Mouse (Mus musculus): ENCODE data around the gene Lrrc25.
A peak's percentile ranks its signal among the peaks of the same experiment; 100 is the strongest.

The Lrrc25 gene

GRCm38 (mm10) chr8:70599507-70600290 lies 16.3 kb upstream of the Lrrc25 start:
- no peak for DNase-seq

DNA sequence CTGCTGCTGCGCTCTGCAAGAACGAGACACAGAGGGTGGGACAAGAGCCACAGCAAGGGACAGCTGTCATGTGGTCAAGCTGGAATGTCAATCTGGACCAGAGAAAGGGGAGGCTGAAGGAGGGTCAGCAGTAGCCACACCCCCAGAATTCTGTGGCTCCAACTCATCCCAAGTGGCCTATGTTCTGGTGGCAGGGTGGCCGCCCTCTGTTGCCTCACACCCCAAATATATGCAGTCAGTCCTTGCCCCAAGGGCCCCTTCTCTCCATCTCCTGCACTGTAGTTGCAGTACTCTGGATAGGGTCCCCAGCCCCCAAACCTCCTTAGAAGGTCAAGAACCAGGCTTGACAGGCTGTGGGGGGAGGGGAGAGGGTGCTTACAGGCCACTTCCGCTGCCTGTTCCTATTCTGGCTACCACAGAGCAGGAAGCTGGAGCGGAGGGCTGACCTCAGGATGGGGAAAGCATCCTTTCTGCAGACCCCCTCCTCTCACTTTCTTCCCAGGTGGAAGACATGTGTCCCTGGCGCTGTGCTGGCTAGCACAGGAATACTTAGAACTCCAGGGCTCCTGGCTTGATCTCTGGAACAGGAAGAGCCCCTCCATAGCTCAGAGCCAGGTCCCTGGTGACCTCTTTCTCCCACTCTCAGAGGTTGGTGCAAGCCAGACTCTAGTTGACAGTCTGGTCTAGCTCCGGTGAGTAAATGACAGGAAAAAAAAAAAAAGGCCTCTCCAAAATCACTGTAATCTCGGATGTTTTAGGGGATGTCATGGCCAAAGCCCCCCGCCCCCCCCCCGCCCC lies 15.3 kb upstream of the Lrrc25 start:
- peak; percentile 53 to 76 for DNase-seq

GRCm38 (mm10) chr8:70601271-70601649 lies 14.7 kb upstream of the Lrrc25 start:
- peak; percentile 91 to 93 for DNase-seq

DNA sequence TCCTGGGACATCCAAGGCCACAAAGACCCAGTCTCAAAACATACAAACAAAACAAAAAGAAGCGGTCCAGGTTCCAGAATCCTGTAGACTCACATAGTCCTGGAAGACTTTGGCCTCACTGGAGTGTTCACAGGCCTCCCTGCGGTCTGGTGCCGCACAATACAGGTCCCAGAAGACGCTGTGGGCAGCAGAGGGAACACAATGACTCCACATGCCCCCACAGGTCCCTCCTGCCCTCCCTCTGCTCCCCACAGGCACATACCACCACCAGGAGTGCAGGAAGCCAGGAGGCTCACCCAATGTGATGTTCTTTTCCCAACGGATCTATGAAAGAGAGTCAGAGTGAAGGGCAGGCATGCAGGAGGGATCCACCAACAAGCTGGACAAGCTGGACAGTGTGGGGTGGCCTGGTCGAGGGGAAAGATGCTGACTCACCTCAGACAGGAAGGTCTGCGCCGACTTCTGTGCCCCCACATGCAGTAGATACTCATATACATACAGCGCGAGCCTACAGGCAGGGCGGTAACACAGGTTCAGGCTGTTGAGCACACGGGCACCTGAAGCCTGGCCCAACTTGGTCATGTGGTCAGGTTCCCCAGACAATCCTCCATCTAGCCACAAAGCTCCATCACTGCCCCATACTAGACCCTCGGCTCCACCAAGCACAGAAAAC lies 13.7 kb upstream of the Lrrc25 start:
- DNase-seq = no peak

- no peak for DNase-seq
These were observed 11.4 kb upstream of the Lrrc25 start for GRCm38 (mm10) chr8:70604558-70604957.

GRCm38 (mm10) chr8:70605871-70606779 lies 9.8 kb upstream of the Lrrc25 start:
- DNase-seq = no peak

GRCm38 (mm10) chr8:70606780-70607602 lies 9.0 kb upstream of the Lrrc25 start:
- DNase-seq = peak in 1 of 2 experiments; percentile 51

GRCm38 (mm10) chr8:70607603-70607897 lies 8.4 kb upstream of the Lrrc25 start:
- DNase-seq = no peak

DNA sequence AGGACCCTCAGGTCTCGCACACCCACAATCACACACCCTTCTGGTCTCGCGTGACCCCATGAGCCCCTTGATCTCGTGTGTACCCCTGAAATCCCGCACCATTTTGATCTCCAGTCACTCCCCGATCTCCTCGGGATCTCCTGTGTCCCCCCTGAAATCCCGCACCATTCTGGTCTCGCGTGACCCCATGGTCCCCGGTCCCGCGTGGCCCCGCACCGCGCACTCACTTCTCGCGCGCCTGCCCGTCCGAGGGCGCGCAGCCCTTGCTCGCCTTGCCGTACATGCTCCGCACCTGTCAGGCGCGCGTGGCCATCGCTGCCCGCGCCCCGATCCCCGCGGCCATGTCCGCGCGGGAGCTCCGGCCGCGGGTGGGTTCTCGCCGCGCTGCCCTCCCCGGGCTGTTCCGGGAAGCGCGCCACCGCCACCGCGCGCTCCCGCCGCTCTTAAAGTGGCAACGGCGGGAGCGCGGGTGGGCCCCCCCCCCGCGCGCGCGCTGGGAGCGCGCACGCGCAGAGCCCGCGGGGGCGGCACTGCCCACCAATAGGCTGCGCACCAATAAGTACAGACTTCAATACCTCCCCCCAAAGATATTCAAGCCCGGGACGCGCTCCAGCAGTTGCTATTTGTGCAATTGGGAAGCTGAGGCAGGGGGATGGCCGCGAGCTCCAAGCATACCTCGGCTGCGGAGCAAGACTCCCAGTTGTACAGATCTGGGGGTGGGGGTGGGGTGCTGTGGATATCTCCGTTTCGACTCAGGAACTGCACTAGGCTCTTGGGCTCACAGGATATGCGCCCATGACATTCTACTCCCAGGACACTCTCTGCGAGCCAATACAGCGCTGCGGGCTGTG lies 7.8 kb upstream of the Lrrc25 start:
- DNase-seq = peak in 1 of 2 experiments; percentile 68

DNA sequence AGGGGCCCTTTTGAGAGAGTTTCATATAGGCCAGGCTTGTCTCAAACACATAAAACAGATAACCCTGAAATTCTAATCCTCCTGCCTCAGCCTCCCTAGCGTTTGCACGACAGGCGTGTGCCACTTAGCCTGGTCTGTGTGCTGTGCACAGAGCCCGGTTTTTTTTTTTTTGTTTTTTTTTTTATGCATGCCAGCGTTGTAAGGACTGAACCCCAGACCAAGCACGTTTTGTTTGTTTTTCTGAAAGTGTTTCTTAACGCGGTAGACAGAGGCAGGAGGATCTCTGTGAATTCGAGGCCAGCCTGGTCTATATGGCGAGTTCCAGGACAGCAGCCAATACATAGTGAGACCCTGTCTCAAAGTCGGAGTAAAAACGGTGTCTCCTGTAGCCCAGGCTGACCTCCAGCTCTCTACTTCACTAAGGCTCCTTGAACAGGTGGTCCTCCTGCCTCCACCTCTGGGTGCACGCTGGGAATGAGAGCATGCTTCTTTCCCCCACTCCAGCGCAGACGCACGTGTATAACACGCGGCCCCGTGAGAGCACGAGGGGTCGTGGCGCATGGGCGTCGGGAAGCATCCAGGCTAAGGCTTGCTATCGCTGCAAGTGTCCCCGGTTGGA lies 7.1 kb upstream of the Lrrc25 start, which contains the start of gene Ssbp4:
Gene Ssbp4 (minus strand): TSS at position 124 of the 619 bp plus-strand sequence.
- DNase-seq = no peak

DNA sequence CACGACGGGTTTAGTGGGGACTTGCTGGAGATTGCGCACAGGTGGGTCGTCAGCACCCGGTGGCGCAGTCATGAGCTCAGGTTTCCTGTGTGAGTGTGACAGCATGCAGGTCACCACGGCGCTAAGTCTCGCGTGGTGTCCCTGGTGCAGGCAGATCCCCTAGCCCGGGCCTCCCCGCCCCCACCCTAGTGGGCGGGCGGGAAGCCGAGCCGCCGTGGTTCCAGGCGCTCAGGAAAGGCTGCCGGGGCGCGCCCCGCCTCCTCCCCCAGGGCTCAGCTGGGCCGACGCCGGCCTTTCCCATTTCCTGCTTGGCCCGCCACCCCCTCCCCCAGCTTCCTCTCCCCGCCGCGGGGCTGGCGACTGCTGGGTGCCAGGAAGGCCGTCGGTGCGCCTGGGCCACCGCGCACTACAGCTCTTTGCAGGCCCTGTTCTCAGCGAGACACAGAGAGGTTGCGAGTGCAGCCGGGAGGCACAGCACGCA lies 6.5 kb upstream of the Lrrc25 start:
- DNase-seq = peak; percentile 92 to 94

GRCm38 (mm10) chr8:70609849-70610795 lies 5.8 kb upstream of the Lrrc25 start:
- DNase-seq = peak; percentile 91 to 95

DNA sequence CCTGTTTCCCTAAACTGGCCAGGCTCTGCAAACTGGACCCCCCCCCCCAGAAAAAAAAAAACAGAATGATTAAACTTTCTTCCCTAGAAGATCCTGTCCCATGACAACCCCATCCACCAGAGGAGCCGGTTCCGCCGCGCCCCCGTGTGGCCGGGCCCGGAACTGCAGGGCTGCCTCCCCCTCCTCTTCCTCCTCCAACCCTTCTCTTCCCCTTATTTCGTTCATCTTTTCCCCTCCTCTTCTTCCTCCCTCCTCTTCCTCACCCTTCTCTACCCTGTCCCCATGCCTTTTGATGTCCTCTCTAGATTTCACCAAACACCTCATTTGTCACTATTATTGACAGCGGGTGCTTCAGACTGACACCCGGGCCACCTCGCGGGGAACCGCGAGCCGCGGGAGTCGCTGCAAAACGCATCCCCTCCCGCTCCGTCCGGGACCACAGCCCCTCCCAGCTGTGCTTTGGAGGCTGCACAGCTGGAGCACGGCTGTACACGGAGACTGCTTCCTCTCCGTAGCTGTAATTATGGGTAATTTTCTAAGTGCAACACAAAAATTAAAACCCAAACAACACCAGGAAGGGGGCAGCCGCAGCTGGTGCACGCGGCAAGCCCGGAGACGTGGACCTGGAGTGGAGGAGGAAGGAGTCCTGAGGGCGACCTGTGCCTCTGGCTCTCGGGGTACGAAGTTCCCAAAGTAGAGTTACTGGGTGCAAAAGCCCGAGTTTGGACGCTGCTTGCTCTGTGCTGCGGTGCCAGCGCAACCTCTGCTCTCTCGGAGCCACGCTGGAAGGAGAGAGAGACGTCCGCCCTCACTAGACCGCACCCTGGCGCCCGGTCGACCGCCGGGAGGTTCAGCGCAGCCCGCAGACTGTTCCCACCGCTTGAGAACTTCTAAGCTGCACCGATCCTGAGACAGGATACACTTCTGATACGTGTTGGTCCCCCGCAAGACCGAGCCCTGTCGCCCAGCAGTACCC lies 4.9 kb upstream of the Lrrc25 start:
- peak; percentile 77 to 91 for DNase-seq

DNA sequence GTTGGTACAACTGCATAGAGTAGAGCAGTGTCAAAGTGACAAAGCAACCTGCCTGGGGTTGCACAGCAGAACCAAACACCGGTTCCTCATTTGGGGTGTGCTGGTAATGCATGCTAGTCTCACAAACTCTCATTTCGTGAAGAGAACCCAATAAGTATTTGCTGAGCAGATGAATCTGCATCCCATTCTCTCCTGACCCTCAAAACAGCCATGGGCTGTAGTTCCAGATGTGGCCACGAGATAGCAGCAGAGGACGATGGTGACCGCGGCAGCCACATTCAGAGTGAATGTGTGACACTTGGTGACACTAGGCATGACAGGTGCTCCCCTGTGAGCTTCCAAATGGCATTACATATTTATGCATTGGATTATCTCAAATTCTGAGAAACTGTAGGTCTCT lies 4.1 kb upstream of the Lrrc25 start:
- DNase-seq = peak; percentile 86 to 93

DNA sequence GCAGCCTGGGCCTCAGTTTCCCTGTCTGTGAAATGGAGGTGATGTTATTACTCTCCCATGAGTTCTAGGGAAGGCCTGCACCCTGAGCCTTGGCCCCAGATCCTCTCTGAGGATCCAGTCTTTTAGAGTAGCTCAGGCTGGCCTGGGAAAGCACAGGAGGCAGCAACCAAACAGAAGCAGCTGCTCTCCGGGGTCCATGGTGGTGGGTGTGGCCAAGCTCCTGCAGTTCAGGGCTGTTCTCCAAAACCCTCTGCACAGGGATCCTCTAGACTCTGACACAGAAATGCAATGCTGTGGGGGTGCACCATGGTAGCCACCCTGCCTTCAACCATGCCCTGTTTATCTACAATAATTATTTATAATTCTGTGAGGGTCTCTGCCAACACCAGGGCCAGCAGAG lies 2.2 kb upstream of the Lrrc25 start:
- DNase-seq = no peak

DNA sequence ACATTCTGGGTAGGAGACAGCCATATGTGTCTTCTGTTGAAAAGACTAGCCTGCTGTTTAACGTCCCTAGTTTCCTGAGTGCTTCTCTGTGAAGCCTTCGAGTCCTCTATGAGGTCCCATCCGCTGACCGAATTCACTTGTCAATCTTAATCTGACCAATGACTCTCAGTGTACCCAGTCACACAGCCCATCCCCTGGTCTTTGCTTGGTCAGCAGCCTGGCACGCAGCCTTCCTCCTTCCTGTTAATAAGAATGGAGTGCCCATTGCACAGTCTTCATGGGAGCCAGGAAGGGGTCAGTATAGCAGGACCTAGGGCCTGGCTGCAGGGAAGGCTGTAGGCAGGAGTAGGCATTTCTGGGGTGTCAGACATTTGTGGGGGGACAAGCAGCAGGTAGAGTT lies 1.5 kb upstream of the Lrrc25 start:
- DNase-seq = no peak

DNA sequence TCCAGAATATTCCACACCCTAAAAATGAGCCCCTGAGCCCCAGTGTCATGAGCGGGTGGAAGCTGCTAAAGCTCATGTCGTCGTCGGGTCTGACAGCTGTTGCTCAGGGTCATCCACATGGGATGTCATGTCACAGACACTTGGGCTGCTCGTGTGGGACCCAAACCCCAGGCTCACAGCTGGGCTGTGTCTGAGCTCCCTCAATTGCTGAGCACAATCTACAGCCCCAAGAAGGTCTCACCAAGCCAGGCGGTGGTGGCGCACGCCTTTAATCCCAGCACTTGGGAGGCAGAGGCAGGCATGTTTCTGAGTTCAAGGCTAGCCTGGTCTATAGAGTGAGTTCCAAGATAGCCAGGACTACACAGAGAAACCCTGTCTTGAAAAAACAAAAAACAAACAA lies 674 bp upstream of the Lrrc25 start:
- no peak for DNase-seq

- DNase-seq = no peak
These were observed 690 bp downstream of the Lrrc25 start for GRCm38 (mm10) chr8:70616645-70617044.
